Mouse (Mus musculus): ENCODE results near the gene Plxna1.

The Plxna1 gene

GRCm38 (mm10) chr6:89362281-89363106 lies at the start of gene Plxna1:
TSS of gene Plxna1 (minus strand) at chr6:89362620.
- DNase-seq = peak; percentile 81

GRCm38 (mm10) chr6:89409041-89409440 lies 46.6 kb upstream of the Plxna1 start:
- DNase-seq = no peak

DNA sequence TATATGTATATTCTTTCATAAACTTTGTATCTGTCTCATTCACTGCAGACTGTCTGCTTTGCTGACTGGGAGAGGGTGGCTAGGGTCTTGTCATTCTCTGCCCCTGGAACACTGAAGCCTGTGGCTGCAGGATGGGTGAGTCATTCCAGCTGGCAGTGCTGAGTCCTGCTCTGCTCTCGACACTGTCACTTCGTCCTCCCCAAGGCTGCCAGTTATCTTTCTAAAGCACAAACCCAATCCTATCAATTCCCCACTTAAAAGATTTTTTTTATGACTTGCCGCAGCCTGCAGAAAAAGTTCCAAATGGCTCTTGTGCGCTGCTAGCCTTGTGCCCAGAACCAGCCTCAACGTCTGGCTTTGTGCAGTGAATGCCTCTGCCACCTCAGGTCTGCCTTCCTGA lies 45.8 kb upstream of the Plxna1 start:
- DNase-seq = no peak

DNA sequence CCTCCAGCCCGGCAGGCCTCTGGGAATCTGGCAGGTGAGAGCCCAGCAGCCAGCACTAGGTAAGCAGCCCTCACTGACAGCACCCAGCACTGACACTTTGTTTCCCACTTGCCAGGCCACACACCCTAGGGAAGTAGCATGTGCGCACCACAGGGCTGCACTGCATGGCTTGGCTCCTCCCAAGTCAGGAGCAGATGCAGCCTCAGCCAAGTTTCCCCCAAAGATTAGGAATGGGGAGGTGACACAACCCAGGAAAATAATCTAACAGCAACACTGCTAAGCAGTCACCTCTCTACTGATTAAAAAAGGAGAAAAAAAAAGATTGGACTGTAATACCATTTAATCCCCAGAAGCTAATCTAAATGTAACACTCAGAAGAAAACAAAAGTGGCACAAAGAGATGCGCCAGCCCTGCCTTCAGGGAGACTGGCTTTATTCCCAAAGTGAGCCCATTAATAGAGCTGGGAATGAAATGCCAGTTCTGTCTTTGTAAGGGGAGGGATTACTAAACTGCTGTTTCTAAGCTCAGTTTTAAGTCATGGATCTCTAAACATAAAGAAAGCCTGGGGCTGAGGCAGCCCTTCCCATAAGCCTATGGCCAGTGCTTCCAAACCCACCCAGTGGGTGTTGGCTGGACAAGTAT lies 44.9 kb upstream of the Plxna1 start:
- no peak for DNase-seq

GRCm38 (mm10) chr6:89404964-89405363 lies 42.5 kb upstream of the Plxna1 start:
- no peak for DNase-seq

DNA sequence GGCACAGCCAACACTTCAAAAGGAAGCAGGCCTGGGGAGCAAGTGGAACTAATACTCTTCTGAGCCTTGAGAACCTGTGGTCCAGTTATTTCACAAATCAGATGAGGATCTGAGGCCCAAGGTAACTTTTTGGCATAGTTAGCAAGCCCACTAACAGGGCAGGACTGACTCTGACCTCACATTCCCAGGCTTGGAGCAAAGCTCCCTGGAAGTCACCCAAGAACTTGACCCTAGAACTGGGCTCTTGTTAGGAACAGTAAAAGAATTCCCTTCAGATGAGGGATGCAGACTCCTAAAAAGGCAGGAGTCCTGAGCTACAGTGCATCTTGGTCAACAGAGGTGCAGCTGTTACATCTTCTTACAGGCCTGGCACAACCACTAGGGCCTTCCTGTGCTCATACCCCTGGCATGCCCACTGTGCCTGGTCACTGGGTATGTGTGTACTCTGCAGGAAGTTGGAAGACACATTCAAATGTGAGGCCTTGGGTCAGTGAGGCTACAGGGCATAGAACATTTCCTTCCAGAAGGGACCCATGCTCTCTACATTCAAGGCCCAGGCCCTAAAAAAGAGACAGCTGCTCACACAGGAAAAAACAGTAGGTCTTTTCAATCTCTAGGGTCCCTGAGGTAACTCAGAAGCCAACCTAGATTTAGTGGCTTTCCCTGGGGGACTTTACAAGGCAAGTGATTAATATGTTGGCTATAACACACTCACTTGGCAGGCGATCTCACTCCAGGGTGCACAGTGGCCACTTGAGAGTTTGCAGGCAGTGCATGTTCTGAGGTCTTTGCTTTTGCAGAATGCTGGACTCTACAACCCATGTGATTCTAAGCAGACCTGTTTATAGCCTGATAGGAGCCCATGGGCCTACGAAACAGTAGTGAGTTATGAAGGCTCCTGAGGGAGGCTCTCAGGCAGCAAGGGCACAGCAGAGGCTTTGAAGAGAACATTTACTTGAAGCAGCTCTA lies 41.1 kb upstream of the Plxna1 start:
- DNase-seq = no peak

GRCm38 (mm10) chr6:89402406-89402805 lies 40.0 kb upstream of the Plxna1 start:
- DNase-seq = peak; percentile 82

DNA sequence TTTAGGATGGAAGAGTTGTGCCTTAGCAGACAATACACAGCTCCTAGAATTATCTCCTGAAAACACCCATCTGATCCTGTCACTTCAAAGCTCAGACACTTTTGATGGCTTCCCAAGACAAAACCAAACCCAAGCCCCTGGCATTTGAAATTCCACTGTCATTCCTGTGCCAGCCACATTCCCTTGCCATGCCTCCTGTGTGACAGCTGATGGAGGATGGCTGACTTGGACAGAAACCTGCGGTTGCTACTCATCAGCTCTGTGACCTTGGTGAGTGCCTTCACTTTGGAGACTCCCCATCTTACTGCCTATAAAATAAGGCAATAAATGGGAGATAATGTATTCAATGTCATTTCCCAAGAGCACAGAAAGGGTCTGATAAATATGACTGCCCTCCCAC lies 37.1 kb upstream of the Plxna1 start:
- DNase-seq = no peak

DNA sequence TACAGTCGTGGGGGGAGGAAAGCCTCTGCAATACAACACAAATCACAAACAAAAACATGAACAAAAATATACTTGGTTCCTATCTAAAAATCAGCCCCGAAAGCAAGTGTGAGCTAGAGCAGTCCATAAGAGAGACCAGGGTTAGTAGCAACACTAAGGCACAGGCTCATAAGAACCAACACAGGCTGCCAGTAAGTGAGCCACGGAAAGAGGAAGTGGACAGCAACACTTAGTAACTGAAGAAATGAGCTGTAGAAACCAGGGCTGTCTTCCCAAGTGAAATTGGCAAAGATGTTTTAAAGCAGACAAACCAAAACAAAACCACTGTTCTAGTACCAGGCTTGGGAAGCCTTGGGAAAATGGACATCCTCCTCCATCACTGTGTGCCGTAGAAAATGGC lies 35.5 kb upstream of the Plxna1 start:
- DNase-seq = no peak

GRCm38 (mm10) chr6:89393820-89394219 lies 31.4 kb upstream of the Plxna1 start:
- no peak for DNase-seq

- DNase-seq = no peak
Measured at GRCm38 (mm10) chr6:89392213-89392612, 29.8 kb upstream of the Plxna1 start.

- DNase-seq = no peak
Measured at GRCm38 (mm10) chr6:89389771-89390170, 27.4 kb upstream of the Plxna1 start.

DNA sequence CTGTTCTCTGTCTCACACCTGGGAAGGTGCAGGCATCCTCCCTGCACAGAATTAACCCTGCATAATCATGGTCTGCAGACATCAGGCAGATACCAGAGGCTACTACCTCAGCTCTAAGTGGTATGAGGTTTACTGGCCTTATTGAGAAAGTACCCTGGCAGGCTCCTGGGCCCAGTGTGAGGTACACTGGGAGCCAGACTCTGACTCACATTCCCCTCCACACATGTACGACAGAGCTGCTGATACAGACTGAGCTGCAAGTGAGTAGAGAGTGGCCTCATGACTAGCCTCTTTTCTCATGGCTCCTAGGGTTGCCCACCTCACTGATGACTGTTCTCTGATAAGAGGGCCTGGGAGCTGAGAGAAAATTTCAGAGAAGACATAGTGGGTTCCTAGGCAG lies 24.5 kb upstream of the Plxna1 start:
- DNase-seq = no peak

- DNase-seq = no peak
Measured at GRCm38 (mm10) chr6:89384699-89385098, 22.3 kb upstream of the Plxna1 start.

DNA sequence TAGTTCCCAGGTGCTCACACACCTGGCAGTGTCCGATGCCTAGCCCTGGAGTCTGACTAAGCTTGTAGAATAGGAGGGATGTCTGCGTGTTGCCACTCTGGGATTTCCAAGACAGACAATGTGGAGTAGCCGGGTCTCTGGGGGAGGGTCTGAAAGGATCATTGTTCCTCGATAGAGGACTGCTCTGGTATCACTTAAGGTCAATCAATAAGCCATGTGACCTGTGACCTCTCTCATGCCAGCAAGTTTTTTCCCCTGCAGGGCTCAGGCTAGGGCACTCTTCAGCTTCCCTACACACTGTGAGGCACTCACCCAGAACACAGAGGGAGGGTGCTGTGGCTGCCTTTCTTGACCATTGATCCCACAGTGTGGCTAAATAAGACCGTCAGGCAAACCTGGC lies 19.4 kb upstream of the Plxna1 start:
- no peak for DNase-seq

DNA sequence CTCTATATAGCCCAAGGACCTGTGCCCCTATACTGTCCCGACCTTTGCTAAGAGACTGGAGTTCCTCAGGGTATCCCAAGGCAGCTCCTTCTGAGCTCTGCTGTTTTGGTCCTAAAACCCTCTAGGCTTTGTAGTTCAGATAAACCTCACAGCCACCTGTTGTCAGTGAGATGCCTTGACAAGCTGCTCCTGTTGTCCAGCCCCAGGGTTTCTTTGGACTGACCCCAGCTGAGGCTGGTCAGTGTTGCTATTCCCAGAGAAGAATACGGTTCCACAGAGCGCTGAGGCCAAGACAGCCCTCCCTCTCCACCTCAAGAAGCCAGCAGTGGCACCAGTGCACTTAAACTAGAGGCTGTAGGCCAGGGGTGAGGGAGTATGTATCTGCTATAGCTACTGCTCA lies 18.8 kb upstream of the Plxna1 start:
- no peak for DNase-seq

- DNase-seq = no peak
Measured at GRCm38 (mm10) chr6:89380751-89381150, 18.3 kb upstream of the Plxna1 start.

- DNase-seq = no peak
Measured at GRCm38 (mm10) chr6:89378264-89378663, 15.8 kb upstream of the Plxna1 start.

DNA sequence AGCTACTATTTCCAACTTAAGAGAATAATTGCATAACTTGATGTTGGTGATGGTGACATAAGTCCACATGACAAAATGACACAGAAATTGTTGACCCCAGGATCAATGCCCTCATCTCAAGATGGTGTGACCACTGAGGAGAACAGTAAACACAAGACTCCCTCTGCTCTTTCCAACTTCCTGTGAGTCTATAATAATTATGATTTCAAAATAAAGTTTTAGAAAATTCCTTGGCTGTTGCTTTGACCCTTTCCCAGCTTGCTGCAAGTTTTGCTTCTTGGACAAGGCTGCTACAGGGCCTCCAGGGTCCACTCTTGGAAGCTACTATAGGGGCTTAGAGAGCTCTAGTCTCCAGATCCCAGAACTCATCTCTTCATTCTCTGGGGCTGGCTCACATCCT lies 6.4 kb upstream of the Plxna1 start:
- no peak for DNase-seq

DNA sequence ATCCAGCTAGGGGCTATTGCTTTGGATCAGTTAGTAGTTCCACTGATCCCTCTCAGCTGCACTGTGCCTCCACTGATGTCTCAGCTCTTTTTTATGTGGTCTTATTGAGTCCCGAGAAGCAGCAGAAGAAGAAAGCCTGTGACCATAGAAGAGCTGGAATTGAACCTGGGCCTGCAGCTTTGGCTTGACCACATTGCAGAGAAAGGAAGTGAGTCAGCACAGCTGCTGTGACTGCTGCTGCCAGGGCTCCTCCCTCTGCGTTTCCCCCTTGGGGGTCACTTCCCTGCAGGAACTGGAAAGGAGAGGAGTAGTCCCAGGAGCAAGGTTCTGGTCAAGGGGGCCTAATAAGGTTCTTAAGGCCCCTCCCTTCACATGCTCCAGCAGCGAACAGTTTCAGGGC lies 1.9 kb upstream of the Plxna1 start:
- DNase-seq = no peak

DNA sequence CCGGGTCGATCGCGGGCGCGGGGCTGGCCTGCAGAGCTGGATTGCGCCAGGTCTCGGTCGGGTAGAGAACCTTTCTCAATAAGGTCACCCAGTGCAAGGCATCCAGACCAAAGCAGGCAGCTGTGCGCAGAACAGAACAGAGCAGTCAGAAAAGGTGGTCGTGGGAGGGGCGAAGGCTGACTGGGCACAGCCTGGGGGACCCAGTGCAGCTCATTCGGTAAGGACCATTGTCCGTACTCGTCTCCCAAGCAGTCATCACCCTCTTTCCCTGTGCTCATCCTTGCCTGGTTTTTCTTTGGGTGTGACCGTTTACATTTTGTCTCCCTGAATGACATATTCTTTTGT lies 659 bp upstream of the Plxna1 start:
- no peak for DNase-seq

GRCm38 (mm10) chr6:89361418-89362280 lies 771 bp downstream of the Plxna1 start:
- DNase-seq = peak; percentile 64
